Mouse (Mus musculus) hindbrain, embryonic 12.5 days (tissue): Measurements from ENCODE around the gene Dppa2. TPM values are rescaled to one million over a fixed set of nuclear protein-coding genes. Genes with fewer than 3 reads are reported as not detected.

Experiments
- ATAC-seq: fragments of 200-750 bp; cut with Nextera tagmentation; 2 replicates; pipeline ENCODE4 v1.8.0; 2017; ENCODE audit warnings: moderate TSS enrichment; ENCODE audit not compliant: low FRiP score
- H3K27ac ChIP-seq: fragments of 300-500 bp; sonication (generic); 2 replicates; pipeline ENCODE4 v1.5.1; 2016; ENCODE audit warnings: mild to moderate bottlenecking
- H3K27me3 ChIP-seq: fragments of 300-500 bp; sonication (generic); 2 replicates; pipeline ENCODE4 v1.6.1; 2016; ENCODE audit warnings: mild to moderate bottlenecking
- H3K36me3 ChIP-seq: fragments of 300-500 bp; sonication (generic); 2 replicates; pipeline ENCODE4 v1.6.1; 2016; ENCODE audit warnings: mild to moderate bottlenecking
- H3K4me1 ChIP-seq: fragments of 300-500 bp; sonication (generic); 2 replicates; pipeline ENCODE4 v1.6.1; 2016
- H3K4me2 ChIP-seq: fragments of 300-500 bp; sonication (generic); replicated peaks from 2 replicates; pipeline ENCODE4 v1.6.1; 2016; ENCODE audit warnings: mild to moderate bottlenecking
- H3K4me3 ChIP-seq: fragments of 300-500 bp; sonication (generic); 2 replicates; pipeline ENCODE4 v1.5.1; 2016; ENCODE audit warnings: mild to moderate bottlenecking
- H3K9ac ChIP-seq: fragments of 300-500 bp; sonication (generic); 2 replicates; pipeline ENCODE4 v1.6.1; 2016; ENCODE audit warnings: mild to moderate bottlenecking, moderate library complexity
- H3K9me3 ChIP-seq: fragments of 300-500 bp; sonication (generic); replicated peaks from 2 replicates; pipeline ENCODE4 v1.6.1; 2016; ENCODE audit warnings: mild to moderate bottlenecking
- WGBS: fragments of 180-500 bp; shearing (Covaris S2); methylation state at CpG from one replicate; pipeline ENCODE4 v1.1.7; 2016; 5-methylcytosine and 5-hydroxymethylcytosine counted together
- polyA plus RNA-seq: library from polyadenylated mRNA; unstranded; fragments of >200 nt; fragmentation: Nextera tagmentation; extraction: Ambion mirVana; gene quantifications from 2 replicates; pipeline ENCODE4 v1.2.1, GENCODE M21; 2016

The Dppa2 gene
- polyA plus RNA-seq, 1 experiment from 2014 or later = not detected

GRCm38 (mm10) chr16:48356417-48356816 lies 52.7 kb downstream of the Dppa2 start:
- Histone ChIP-seq H3K9ac (no peak overlapping the region), H3K36me3 (no peaks in the 10 kb centered on the region), H3K27ac (no peak overlapping the region), H3K27me3 (no peaks in the 10 kb centered on the region), H3K4me3 (no peak overlapping the region), H3K4me2 (no peak overlapping the region), H3K4me1 (no peaks in the 10 kb centered on the region), H3K9me3 (no peaks in the 10 kb centered on the region; the same call in 1 of the 2 replicates)
- no peak for ATAC-seq
- 97% methylated on average over 1 of the region's 1 CpGs for WGBS

DNA sequence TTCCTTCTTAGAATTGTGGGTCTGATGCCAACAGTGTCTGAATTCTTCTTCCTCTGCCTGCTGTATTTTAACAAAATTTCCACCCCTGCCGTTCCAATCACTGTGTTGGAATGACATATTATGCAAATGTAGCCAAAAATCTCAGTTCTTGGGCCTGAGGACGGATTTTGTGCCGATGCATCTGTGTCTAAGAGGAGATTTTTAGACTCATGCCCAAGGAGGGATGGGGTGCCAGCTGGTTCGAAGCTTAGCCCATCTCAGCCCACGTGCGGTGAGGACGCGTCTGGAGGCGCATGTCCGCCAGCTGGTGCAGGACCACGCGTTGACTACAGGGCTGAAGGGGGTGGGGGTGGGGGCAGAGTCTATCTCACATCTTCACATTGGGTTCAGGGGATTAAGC lies 57.2 kb downstream of the Dppa2 start:
- no peak overlapping the region for H3K4me3 ChIP-seq
- no peaks in the 10 kb centered on the region; the same call in 1 of the 2 replicates for H3K9me3 ChIP-seq
- 93% methylated on average over 12 of the region's 12 CpGs for WGBS
- H3K36me3 ChIP-seq = no peaks in the 10 kb centered on the region
- no peaks in the 10 kb centered on the region for H3K4me1 ChIP-seq
- H3K4me2 ChIP-seq = no peak overlapping the region
- no peak overlapping the region for H3K27ac ChIP-seq
- no peaks in the 10 kb centered on the region for H3K27me3 ChIP-seq
- no peak for ATAC-seq
- H3K9ac ChIP-seq = no peak overlapping the region

GRCm38 (mm10) chr16:48366801-48367200 lies 63.1 kb downstream of the Dppa2 start:
- Histone ChIP-seq H3K9ac (no peak overlapping the region), H3K4me2 (no peak overlapping the region), H3K36me3 (no peaks in the 10 kb centered on the region), H3K9me3 (no peaks in the 10 kb centered on the region), H3K27ac (no peak overlapping the region), H3K4me1 (no peaks in the 10 kb centered on the region), H3K4me3 (no peak overlapping the region), H3K27me3 (no peaks in the 10 kb centered on the region)
- no peak for ATAC-seq
- 88% methylated on average over 5 of the region's 5 CpGs for WGBS

DNA sequence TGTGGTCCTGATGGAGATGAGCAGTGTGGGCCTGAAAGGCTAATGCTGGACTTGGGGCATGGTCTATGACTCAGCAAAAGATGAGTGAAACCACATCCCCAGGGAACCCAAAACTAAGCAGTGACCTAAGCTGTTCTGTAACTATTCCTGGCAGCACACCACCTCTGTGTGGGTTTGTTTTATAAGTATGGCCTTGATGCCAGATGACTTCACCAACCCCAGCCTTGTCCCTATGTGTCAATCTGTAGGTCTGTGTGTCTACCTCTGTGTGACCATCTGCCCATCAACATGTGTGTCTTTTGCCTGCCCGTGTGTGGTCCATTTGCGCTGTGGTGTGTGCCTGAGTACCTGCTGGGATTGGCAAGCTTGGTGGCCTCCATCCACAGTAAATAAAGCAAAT lies 64.4 kb downstream of the Dppa2 start:
- Histone ChIP-seq H3K4me3 (no peak overlapping the region), H3K27ac (no peak overlapping the region), H3K9ac (no peak overlapping the region), H3K27me3 (no peaks in the 10 kb centered on the region), H3K4me1 (no peaks in the 10 kb centered on the region), H3K36me3 (no peaks in the 10 kb centered on the region), H3K4me2 (no peak overlapping the region), H3K9me3 (no peaks in the 10 kb centered on the region)
- 93% methylated on average over 2 of the region's 2 CpGs for WGBS
- ATAC-seq = no peak

Other genes starting within 250 kb of the Dppa2 start
- gene Dppa4, start 20.2 kb upstream of the Dppa2 start, polyA plus RNA-seq = not detected in 2 replicates
- not detected in 2 replicates for gene Gm5485, start 108.5 kb downstream of the Dppa2 start, polyA plus RNA-seq
- not detected in 2 replicates for gene Morc1, start 127.3 kb downstream of the Dppa2 start, polyA plus RNA-seq